Mouse (Mus musculus): ENCODE data around the gene Ip6k3.

- no peak for TF ChIP-seq GATA1 (IDR thresholded peaks at IDR 0.05; ENCODE audit: borderline replicate concordance, low read length)
- no peak for TF ChIP-seq FLI1 (IDR thresholded peaks at IDR 0.05; ENCODE audit: low read length)
Measured at GRCm38 (mm10) chr17:27134715-27135114, 32.9 kb downstream of the Ip6k3 start.
